Mouse (Mus musculus): ENCODE data around the gene N4bp1. TPM values are rescaled to one million over a fixed set of nuclear protein-coding genes. Genes with fewer than 3 reads are reported as not detected.

N4bp1 gene
- polyA plus RNA-seq, 1 experiment from 2014 or later = 5.4 TPM

DNA sequence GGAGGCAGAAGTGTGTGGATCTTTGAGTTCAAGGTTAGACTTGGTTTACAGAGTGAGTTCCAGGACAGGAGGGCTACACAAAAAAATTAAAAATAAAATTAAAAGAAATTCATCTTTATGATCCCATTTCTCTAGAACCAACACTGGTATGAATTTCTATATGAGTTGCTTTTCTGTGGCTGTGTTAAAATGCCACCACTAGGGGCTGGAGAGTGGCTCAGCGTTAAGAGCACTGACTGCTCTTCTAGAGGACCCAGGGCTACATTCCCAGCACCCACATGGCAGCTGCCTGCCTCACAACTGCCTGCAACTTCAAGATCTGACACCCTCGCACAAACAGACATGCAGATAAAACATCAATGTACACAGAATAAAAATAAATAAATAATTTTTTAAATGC lies 56.1 kb downstream of the N4bp1 start:
- WGBS = 55% methylated on average over 2 of the region's 2 CpGs
- no peaks in the 10 kb centered on the region for H3K36me3 ChIP-seq (ENCODE audit: control insufficient read depth, insufficient read depth)
- ATAC-seq = no peak
- no peak overlapping the region for H3K4me3 ChIP-seq (ENCODE audit: low read depth, low read length)
- H3K4me1 ChIP-seq (replicated peaks; ENCODE audit: control insufficient read depth, insufficient read depth, low read length) = no peaks in the 10 kb centered on the region
- H3K9ac ChIP-seq (ENCODE audit: low read depth, low read length) = no peak overlapping the region
- H3K27ac ChIP-seq (ENCODE audit: low read depth, low read length) = no peak overlapping the region
- H3K27me3 ChIP-seq (replicated peaks; ENCODE audit: control insufficient read depth, insufficient read depth, low read length) = no peaks in the 10 kb centered on the region
- H3K9me3 ChIP-seq (ENCODE audit: control insufficient read depth) = no peaks in the 10 kb centered on the region
- peak; percentile 34 for TF ChIP-seq CTCF (IDR thresholded peaks at IDR 0.05; ENCODE audit: low read depth)
- no peak overlapping the region for H3K4me2 ChIP-seq (replicated peaks; ENCODE audit: low read depth)

DNA sequence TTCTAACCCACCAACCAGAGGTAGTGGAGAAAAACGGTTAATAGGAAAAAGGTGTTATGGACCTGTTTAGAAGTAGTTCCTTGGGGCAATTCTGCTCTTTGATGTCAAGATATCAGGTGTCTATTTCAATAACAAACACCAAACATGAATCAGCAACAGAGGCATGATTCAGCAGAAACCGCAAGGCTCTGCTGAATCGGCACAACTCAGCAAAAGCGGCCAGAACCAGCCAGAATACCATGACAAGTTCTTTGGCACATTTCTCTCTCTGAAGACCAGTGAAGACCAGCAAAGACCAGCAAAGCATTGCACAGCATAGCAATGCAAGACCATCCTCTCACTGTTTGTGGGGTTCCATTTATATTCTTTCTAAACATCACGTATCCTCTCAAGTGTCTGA lies 57.9 kb downstream of the N4bp1 start:
- Histone ChIP-seq H3K4me1 (replicated peaks; ENCODE audit: control insufficient read depth, insufficient read depth, low read length) (no peaks in the 10 kb centered on the region), H3K36me3 (ENCODE audit: control insufficient read depth, insufficient read depth) (no peaks in the 10 kb centered on the region), H3K4me2 (replicated peaks; ENCODE audit: low read depth) (no peak overlapping the region), H3K27ac (ENCODE audit: low read depth, low read length) (no peak overlapping the region), H3K4me3 (ENCODE audit: low read depth, low read length) (no peak overlapping the region), H3K9ac (ENCODE audit: low read depth, low read length) (no peak overlapping the region), H3K9me3 (ENCODE audit: control insufficient read depth) (no peaks in the 10 kb centered on the region), H3K27me3 (replicated peaks; ENCODE audit: control insufficient read depth, insufficient read depth, low read length) (no peaks in the 10 kb centered on the region)
- 90% methylated on average over 5 of the region's 5 CpGs for WGBS
- TF ChIP-seq CTCF (IDR thresholded peaks at IDR 0.05; ENCODE audit: low read depth) = no peak
- ATAC-seq = no peak

DNA sequence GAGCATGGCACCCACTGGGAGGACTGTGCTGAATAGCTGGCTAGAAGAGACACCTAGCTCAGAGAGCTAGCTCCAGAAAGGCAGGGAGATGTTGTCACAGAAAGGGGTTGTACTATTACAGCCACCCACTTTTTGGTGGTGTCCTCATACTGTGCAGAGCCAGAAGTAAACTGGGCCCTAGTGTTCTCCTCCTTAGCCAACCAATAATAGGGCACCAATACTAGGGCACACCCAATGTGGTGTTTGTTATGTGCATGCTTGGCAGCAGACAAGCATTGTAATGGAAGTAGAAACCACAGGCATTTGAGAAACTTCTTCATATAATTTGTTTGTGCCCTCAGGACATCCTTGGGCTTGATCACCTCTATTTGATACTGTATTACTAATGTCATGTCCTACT lies 58.5 kb downstream of the N4bp1 start:
- Histone ChIP-seq H3K9ac (ENCODE audit: low read depth, low read length) (no peak overlapping the region), H3K9me3 (ENCODE audit: control insufficient read depth) (no peaks in the 10 kb centered on the region), H3K4me3 (ENCODE audit: low read depth, low read length) (no peak overlapping the region), H3K36me3 (ENCODE audit: control insufficient read depth, insufficient read depth) (no peaks in the 10 kb centered on the region), H3K27me3 (replicated peaks; ENCODE audit: control insufficient read depth, insufficient read depth, low read length) (no peaks in the 10 kb centered on the region), H3K4me2 (replicated peaks; ENCODE audit: low read depth) (no peak overlapping the region), H3K4me1 (replicated peaks; ENCODE audit: control insufficient read depth, insufficient read depth, low read length) (no peaks in the 10 kb centered on the region), H3K27ac (ENCODE audit: low read depth, low read length) (no peak overlapping the region)
- no peak for TF ChIP-seq CTCF (IDR thresholded peaks at IDR 0.05; ENCODE audit: low read depth)
- no peak for ATAC-seq

DNA sequence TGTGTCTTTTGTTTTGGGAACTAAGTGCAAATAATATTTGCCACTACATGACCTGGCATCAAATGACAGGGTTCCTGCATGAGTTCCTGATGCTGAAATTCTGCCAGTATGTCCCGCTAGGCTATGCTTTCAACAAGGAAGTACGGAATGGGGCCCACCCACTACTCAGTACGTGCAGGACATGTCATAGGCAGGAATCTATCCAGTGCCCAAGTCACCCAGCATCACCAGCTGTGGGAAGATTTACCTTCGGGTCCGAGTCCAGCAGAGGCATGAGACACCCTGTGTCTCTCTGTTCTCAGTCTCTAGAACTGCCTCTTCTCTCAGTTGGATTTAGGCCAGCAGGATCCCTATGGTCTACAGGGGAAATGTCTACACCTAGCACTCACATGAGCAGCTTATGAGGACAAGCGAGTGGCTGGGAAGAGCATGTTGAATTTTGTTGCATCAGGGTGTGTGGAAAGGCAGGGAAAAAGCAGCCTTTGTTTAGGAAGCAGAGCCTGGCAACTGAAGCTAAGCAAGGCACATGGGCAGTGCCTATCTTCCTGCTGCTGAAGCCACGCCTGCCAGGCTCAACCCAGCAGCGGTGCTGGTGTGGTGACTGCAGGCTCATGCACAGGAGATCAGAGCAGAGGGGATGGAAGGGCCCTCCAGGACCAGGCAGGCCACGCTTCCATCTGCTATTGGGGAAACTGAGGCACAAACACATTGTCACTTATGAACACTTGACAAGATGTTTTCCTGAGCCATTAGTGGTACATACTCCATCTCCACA lies 59.2 kb downstream of the N4bp1 start:
- Histone ChIP-seq H3K4me1 (replicated peaks; ENCODE audit: control insufficient read depth, insufficient read depth, low read length) (0 out of 2 replicates have a peak, but pooled peaks cover 1% of the 10 kb centered on the region), H3K4me3 (ENCODE audit: low read depth, low read length) (no peak overlapping the region), H3K9me3 (ENCODE audit: control insufficient read depth) (no peaks in the 10 kb centered on the region), H3K4me2 (replicated peaks; ENCODE audit: low read depth) (no peak overlapping the region), H3K27ac (ENCODE audit: low read depth, low read length) (no peak overlapping the region), H3K27me3 (replicated peaks; ENCODE audit: control insufficient read depth, insufficient read depth, low read length) (no peaks in the 10 kb centered on the region), H3K9ac (ENCODE audit: low read depth, low read length) (no peak overlapping the region), H3K36me3 (ENCODE audit: control insufficient read depth, insufficient read depth) (no peaks in the 10 kb centered on the region)
- ATAC-seq = no peak
- TF ChIP-seq CTCF (IDR thresholded peaks at IDR 0.05; ENCODE audit: low read depth) = no peak
- WGBS = 76% methylated on average over 9 of the region's 9 CpGs

DNA sequence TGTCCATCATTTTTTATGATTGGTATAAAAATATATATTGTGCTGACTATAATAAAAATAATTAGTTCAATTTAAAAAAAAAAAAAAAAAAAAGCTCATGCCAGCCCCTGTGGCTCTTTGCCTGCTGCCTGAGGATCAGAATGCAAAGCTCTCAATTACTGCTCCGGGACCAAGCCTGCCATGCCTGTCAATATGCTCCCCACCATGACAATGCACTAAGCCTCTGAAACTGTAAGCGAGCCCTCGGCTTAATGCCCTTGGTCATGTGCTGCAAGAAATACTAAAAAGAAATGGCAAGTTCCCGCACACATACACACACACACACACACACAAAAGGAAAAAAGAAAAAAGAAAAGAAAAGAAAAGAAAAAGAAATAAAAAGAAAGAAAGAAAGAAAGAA lies 60.3 kb downstream of the N4bp1 start:
- ATAC-seq = no peak
- Histone ChIP-seq H3K36me3 (ENCODE audit: control insufficient read depth, insufficient read depth) (no peaks in the 10 kb centered on the region), H3K27me3 (replicated peaks; ENCODE audit: control insufficient read depth, insufficient read depth, low read length) (no peaks in the 10 kb centered on the region), H3K4me1 (replicated peaks; ENCODE audit: control insufficient read depth, insufficient read depth, low read length) (peaks cover 4% of the 10 kb centered on the region; the same call in 1 of the 2 replicates), H3K9ac (ENCODE audit: low read depth, low read length) (no peak overlapping the region), H3K4me3 (ENCODE audit: low read depth, low read length) (no peak overlapping the region), H3K27ac (ENCODE audit: low read depth, low read length) (no peak overlapping the region), H3K9me3 (ENCODE audit: control insufficient read depth) (no peaks in the 10 kb centered on the region), H3K4me2 (replicated peaks; ENCODE audit: low read depth) (no peak overlapping the region)
- 87% methylated on average over 4 of the region's 4 CpGs for WGBS
- no peak for TF ChIP-seq CTCF (IDR thresholded peaks at IDR 0.05; ENCODE audit: low read depth)

DNA sequence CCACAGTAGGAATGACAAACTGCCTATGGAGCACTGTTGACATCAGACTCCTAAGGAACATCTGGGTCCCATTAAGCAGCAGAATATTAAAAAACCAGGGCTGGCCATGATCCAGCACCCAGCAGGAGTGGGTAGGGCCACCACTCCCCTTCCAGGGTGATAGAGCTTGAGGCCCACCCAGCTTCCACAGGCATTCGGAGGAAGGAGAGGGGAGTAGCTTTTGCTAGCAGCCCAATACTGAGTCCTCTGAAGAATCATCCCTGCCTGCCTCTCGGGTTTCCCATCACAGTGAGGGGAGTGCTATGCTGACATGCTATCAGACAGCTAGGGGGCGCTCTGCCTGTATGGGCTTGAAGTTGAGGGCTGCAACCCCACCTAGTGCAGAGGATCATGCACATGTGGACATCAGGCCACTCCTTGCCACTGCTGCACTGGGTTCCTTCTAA lies 64.3 kb downstream of the N4bp1 start:
- Histone ChIP-seq H3K4me3 (ENCODE audit: low read depth, low read length) (no peak overlapping the region), H3K4me1 (replicated peaks; ENCODE audit: control insufficient read depth, insufficient read depth, low read length) (peaks cover 4% of the 10 kb centered on the region; the same call in 1 of the 2 replicates), H3K9me3 (ENCODE audit: control insufficient read depth) (no peaks in the 10 kb centered on the region), H3K9ac (ENCODE audit: low read depth, low read length) (no peak overlapping the region), H3K27ac (ENCODE audit: low read depth, low read length) (no peak overlapping the region), H3K36me3 (ENCODE audit: control insufficient read depth, insufficient read depth) (no peaks in the 10 kb centered on the region), H3K4me2 (replicated peaks; ENCODE audit: low read depth) (no peak overlapping the region), H3K27me3 (replicated peaks; ENCODE audit: control insufficient read depth, insufficient read depth, low read length) (no peaks in the 10 kb centered on the region)
- no peak for ATAC-seq
- TF ChIP-seq CTCF (IDR thresholded peaks at IDR 0.05; ENCODE audit: low read depth) = peak; percentile 85
- 5% methylated on average over 3 of the region's 3 CpGs for WGBS
